Mouse (Mus musculus) left cerebral cortex, adult 11 months (tissue): ENCODE measurements around the gene Otos.

Experiments used
- DNase-seq: peaks from one replicate; pipeline ENCODE4 v3.0.0; 2022; ENCODE audit warnings: low spot score

The Otos gene

GRCm38 (mm10) chr1:92648673-92649072, at the start of gene Otos:
Gene Otos, minus strand, starts transcription at chr1:92648841.
- peak; percentile 63 for DNase-seq

- peak; percentile 73 for DNase-seq
Measured at GRCm38 (mm10) chr1:92696848-92697247, 48.2 kb upstream of the Otos start.

GRCm38 (mm10) chr1:92695751-92696150, 47.1 kb upstream of the Otos start:
- DNase-seq = no peak

GRCm38 (mm10) chr1:92691166-92691844, 42.7 kb upstream of the Otos start:
- DNase-seq = no peak

GRCm38 (mm10) chr1:92686994-92687393, 38.4 kb upstream of the Otos start:
- no peak for DNase-seq

GRCm38 (mm10) chr1:92683151-92683550, 34.5 kb upstream of the Otos start:
- no peak for DNase-seq

GRCm38 (mm10) chr1:92680668-92681603, 32.3 kb upstream of the Otos start:
- no peak for DNase-seq

GRCm38 (mm10) chr1:92678757-92679156, 30.1 kb upstream of the Otos start:
- no peak for DNase-seq

GRCm38 (mm10) chr1:92676676-92676975, 28.0 kb upstream of the Otos start:
- DNase-seq = no peak

- no peak for DNase-seq
Measured at GRCm38 (mm10) chr1:92675932-92676675, 27.5 kb upstream of the Otos start.

- no peak for DNase-seq
Measured at GRCm38 (mm10) chr1:92673258-92673782, 24.7 kb upstream of the Otos start.

GRCm38 (mm10) chr1:92671326-92671725, 22.7 kb upstream of the Otos start:
- no peak for DNase-seq

- no peak for DNase-seq
Measured at GRCm38 (mm10) chr1:92669430-92669829, 20.8 kb upstream of the Otos start.

GRCm38 (mm10) chr1:92667106-92667505, 18.5 kb upstream of the Otos start:
- no peak for DNase-seq

- DNase-seq = no peak
Measured at GRCm38 (mm10) chr1:92659392-92659791, 10.8 kb upstream of the Otos start.

GRCm38 (mm10) chr1:92657025-92657820, 8.6 kb upstream of the Otos start:
- DNase-seq = no peak

- no peak for DNase-seq
Measured at GRCm38 (mm10) chr1:92654676-92655075, 6.0 kb upstream of the Otos start.

GRCm38 (mm10) chr1:92653179-92653578, 4.5 kb upstream of the Otos start:
- DNase-seq = no peak

GRCm38 (mm10) chr1:92651467-92651866, 2.8 kb upstream of the Otos start:
- no peak for DNase-seq

GRCm38 (mm10) chr1:92648197-92648596, 444 bp downstream of the Otos start:
- DNase-seq = no peak

GRCm38 (mm10) chr1:92647752-92648151, 889 bp downstream of the Otos start:
- no peak for DNase-seq

GRCm38 (mm10) chr1:92647026-92647425, 1.6 kb downstream of the Otos start:
- no peak for DNase-seq
